Mouse (Mus musculus): ENCODE measurements at regions not wholly inside any gene's neighbourhood (a gene's known extent, or its start where the extent isn't known, plus 50 kb on each side); places are given as distances from the start of the nearest gene placed in this dataset.

GRCm38 (mm10) chr6:52105031-52105593, 53.0 kb downstream of the Hoxa1 start:
- DNase-seq, result no peak

DNA sequence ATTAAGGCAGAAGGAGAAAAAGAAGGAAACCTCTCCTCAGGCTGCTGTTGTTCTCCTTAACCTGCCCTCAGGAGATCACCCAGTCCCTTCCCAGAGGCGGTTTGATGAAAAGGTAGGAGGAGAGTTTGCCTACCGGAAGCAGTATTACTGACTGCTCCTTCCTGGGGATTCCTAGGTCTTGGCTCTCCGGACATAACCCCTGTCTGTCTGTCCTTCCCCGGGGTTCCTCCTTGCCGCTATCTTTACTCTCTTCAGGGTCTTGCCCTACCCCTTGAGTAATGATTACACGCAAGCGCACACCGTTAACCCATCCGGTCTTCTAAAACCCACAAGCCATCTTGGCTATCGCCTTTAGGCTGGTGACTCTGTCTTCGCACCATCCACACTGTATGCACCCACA, 54.0 kb downstream of the Hoxa1 start:
- DNase-seq, result peak; percentile 33

- DNase-seq, result peak; percentile 90
These were observed 54.5 kb downstream of the Hoxa1 start for GRCm38 (mm10) chr6:52103661-52104060.

GRCm38 (mm10) chr6:52102699-52103098, 55.4 kb downstream of the Hoxa1 start:
- no peak for DNase-seq

- no peak for DNase-seq
These were observed 55.9 kb downstream of the Hoxa1 start for GRCm38 (mm10) chr6:52102179-52102578.

DNA sequence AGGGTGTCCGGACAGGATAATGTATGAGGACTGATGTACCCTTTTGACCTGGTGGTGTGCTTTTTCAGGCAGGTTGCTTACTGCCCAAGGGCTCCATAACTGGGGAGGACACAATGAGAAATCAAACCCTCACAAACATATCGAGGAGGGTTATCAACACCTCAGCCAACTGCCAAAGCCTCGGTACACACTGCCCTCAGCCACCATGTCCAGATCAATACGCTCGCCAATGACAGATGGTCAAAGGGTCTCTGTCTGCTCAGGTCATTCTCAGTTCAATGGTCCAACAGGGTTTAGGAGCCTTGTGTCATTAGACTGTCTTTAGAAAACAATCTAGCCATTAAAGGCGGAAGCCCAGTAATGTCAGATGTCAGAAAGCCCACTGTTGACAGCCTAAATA, 56.9 kb downstream of the Hoxa1 start:
- DNase-seq, result no peak

GRCm38 (mm10) chr6:52098851-52099250, 59.3 kb downstream of the Hoxa1 start:
- peak; percentile 71 for DNase-seq

DNA sequence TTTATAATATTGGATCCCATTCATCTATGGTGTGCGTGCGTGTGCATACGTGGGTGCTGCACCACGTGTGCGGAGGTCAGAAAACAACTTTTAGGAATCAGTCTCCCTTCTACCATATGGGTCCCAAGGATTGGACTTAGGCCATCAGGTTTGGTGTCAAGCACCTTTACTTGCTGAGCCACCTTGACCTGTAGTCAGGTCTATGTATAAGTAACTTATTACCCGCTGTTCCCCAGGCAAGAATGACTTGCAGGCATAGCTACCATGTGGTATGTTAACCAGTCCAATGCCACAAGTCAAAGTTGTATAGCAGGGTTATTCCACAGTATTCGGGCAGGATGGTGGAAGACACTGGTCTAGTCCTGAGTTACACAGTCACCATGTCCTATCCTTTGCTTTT, 62.5 kb downstream of the Hoxa1 start:
- DNase-seq, result peak; percentile 80

GRCm38 (mm10) chr6:52091445-52091844, 66.7 kb downstream of the Hoxa1 start:
- no peak for DNase-seq

DNA sequence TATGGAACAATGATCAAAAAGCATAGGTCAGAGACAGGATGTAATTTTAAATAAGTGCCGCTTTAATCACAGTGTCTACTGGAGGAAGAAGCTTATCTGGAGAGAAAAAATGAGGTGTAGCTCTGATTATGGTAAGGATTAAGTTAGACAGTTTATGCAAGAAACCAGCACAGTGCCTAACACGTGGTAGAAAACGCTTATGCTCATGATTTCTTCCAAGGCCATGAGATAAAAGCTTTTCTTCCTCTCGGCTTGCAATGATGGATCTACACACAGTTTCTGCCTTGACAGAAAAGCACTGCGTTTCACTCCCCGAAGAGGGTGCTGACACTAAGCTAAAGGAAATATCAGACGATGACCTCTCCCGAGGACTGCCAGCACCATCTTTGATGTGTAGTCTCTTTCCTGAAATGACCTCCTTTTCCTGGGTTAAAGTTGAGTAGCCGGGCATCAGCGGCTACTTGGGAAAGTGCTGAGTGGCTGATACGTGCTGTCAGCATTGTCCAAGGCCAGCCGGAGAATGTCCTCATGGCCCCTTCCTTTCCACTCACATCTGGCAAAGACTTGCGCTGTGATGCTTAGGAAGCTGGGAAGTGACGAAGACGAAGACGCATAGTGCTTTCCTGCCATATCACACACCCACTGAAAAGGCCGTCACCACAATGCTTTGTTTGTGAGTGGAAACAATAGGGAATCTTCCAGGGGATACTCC, 72.0 kb downstream of the Hoxa1 start:
- peak; percentile 52 for DNase-seq

GRCm38 (mm10) chr6:52084622-52085021, 72.3 kb upstream of the Skap2 start:
- DNase-seq, result no peak

DNA sequence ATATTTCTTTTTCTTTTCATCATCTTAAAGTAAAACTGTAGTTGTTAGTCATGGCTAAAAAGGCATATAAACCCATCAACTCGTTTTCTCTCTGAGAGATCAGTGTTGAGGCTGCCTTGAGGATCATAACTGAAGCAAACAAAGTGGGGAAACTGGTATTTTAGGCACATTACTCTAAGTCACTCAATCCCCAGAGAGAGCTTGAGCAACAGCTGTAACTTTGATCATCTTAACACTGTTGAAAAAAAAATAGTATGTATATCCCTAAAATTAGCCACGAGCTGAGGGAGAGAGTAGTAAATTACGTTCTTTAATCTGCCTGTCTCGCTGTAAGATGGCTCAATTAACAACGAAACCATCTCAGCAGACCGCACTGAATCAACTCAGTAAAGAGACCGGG, 67.2 kb upstream of the Skap2 start:
- no peak for DNase-seq

GRCm38 (mm10) chr6:52078530-52079340, 66.4 kb upstream of the Skap2 start:
- no peak for DNase-seq

- peak; percentile 20 for DNase-seq
These were observed 64.0 kb upstream of the Skap2 start for GRCm38 (mm10) chr6:52076179-52076932.

DNA sequence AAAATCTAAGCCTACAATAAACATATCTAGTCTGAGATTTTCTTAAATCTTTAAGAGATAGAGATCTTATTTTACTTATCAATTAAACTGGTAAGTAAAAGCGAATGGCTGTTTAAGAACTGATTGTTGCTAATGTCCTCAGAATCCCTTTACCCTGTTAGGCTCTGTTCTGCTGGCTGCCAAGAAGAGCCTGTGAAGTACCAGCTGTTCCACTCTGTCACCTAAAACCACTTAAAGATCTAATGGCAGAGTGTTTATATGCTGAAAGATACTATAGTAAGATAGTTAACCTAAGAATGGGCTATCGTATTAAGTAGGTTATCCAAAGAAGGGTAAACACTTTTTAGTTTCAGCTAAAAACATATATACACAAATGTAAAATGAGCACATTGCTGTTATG, 62.6 kb upstream of the Skap2 start:
- no peak for DNase-seq

GRCm38 (mm10) chr6:52067151-52067550, 54.8 kb upstream of the Skap2 start:
- DNase-seq, result peak; percentile 11

- DNase-seq, result no peak
These were observed 53.3 kb upstream of the Skap2 start for GRCm38 (mm10) chr6:52065652-52066051.

DNA sequence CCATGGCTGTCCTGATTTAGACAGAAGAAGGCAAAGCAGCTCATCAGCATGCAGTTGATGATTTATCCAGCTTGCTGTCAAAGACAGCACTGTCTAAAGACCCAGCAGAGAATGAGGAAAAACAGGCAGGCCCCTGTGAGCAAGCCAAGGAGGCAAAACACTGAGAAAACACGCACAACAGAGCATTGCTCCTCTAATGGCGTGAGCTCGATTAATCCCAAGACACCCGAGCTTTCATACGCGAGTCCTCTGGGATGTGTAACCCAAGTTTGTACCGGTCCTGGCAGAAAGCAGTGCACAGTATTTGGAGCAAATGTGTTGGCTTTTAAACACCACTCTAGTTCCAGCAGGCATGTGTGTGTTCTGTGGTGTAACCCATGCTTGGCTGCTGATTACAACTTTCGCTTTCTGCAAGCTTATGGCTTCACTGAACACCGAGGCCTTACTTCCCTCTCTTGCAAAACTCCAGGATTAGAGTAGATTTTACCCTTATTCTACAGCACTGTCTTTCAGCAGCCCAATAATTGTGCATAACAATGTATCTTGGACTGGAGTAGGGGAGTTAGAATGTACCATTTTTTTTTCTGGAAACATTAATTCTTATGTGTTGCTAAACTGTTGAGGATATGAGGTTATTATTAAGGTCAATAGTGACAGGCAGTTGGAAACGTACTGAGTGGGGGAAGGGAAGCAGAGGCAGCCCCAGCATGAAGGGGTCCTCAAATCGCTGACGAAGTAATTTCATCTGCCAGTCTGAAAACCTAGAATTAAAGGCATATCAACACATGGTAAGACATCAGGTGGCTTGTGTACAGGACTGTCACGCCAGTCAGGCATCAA, 52.0 kb upstream of the Skap2 start:
- peak; percentile 42 for DNase-seq
